ENCODE assay signal across 16 mouse cellular contexts in genomic region chr4:137540356-137540755, GRCm38 (mm10). TPM values are rescaled to one million over a fixed set of nuclear protein-coding genes. Genes with fewer than 3 reads are reported as not detected.
DNase-seq lines count a peak whose midpoint lies in the region; ATAC-seq and TF ChIP-seq lines count a peak whose summit lies in the region.
"Had no signal": no experiment of that assay in that cellular context is flagged by ENCODE, and none has a peak within 500 bp of the region (broad histone marks: within the 10 kb centered on the region; RNA-seq: fewer than 3 reads in every experiment).

No protein-coding gene starts in this region.

- no peak for TF ChIP-seq CTCF in kidney, adult 2 months (conservative IDR thresholded peaks at IDR 0.05; ENCODE audit: insufficient read depth, insufficient read length, low read depth, low read length)
- no peak for TF ChIP-seq CTCF in stomach, postnatal 0 days (IDR thresholded peaks at IDR 0.05; ENCODE audit: low read depth)

- ATAC-seq in neural tube, embryonic 13.5 days (ENCODE audit: low read depth), result no peak
- no peak for ATAC-seq in stomach, postnatal 0 days (ENCODE audit: low FRiP score, low TSS enrichment)
- no peak for ATAC-seq in forebrain, embryonic 14.5 days

- no peak overlapping the region for H3K4me3 ChIP-seq in neural tube, embryonic 13.5 days
- H3K4me3 ChIP-seq in kidney, adult 2 months (ENCODE audit: insufficient read depth, low read depth, low read length), result no peak overlapping the region
- H3K4me3 ChIP-seq in stomach, postnatal 0 days (ENCODE audit: low read depth, low read length), result no peak overlapping the region
- no peak overlapping the region for H3K4me3 ChIP-seq in forebrain, embryonic 14.5 days (ENCODE audit: low read depth, low read length)
- H3K4me3 ChIP-seq: hindbrain, embryonic 13.5 days; liver, embryonic 13.5 days had no signal

- no peaks in the 10 kb centered on the region for H3K4me1 ChIP-seq in neural tube, embryonic 13.5 days (replicated peaks)
- H3K4me1 ChIP-seq in kidney, adult 2 months (ENCODE audit: control insufficient read depth, insufficient read depth, low read length), result no peaks in the 10 kb centered on the region
- no peaks in the 10 kb centered on the region for H3K4me1 ChIP-seq in stomach, postnatal 0 days (replicated peaks; ENCODE audit: control insufficient read depth, insufficient read depth)
- H3K4me1 ChIP-seq in forebrain, embryonic 14.5 days (ENCODE audit: control insufficient read depth, insufficient read depth, low read length), result no peaks in the 10 kb centered on the region
- H3K4me1 ChIP-seq: hindbrain, embryonic 13.5 days; liver, embryonic 13.5 days had no signal

- H3K9ac ChIP-seq in neural tube, embryonic 13.5 days, result peak overlapping the region; percentile 22; the same call in 1 of the 2 replicates
- H3K9ac ChIP-seq in stomach, postnatal 0 days (ENCODE audit: low read length), result no peak overlapping the region
- no peak overlapping the region for H3K9ac ChIP-seq in forebrain, embryonic 14.5 days (ENCODE audit: low read length)
- H3K9ac ChIP-seq: hindbrain, embryonic 13.5 days; liver, embryonic 13.5 days had no signal

- WGBS in neural tube, embryonic 13.5 days, result 72% methylated on average over 14 of the region's 14 CpGs
- WGBS in kidney, adult 2 months, result 48% methylated on average over 14 of the region's 14 CpGs
- WGBS in stomach, postnatal 0 days, result 74% methylated on average over 14 of the region's 14 CpGs
- WGBS in forebrain, embryonic 14.5 days, result 71% methylated on average over 13 of the region's 14 CpGs

- H3K27me3 ChIP-seq in neural tube, embryonic 13.5 days, result no peaks in the 10 kb centered on the region
- no peaks in the 10 kb centered on the region for H3K27me3 ChIP-seq in kidney, adult 2 months (replicated peaks; ENCODE audit: control insufficient read depth, insufficient read depth, low read length)
- H3K27me3 ChIP-seq in stomach, postnatal 0 days (ENCODE audit: control insufficient read depth, insufficient read depth, low read length), result no peaks in the 10 kb centered on the region
- no peaks in the 10 kb centered on the region for H3K27me3 ChIP-seq in forebrain, embryonic 14.5 days (replicated peaks; ENCODE audit: control insufficient read depth, insufficient read depth, low read length)
- H3K27me3 ChIP-seq: hindbrain, embryonic 13.5 days; liver, embryonic 13.5 days had no signal

- H3K27ac ChIP-seq in neural tube, embryonic 13.5 days (replicated peaks), result no peak overlapping the region
- H3K27ac ChIP-seq in kidney, adult 2 months (ENCODE audit: insufficient read depth, low read depth, low read length), result no peak overlapping the region
- no peak overlapping the region for H3K27ac ChIP-seq in stomach, postnatal 0 days (replicated peaks)
- no peak overlapping the region; the same call in 1 of the 2 replicates for H3K27ac ChIP-seq in forebrain, embryonic 14.5 days (ENCODE audit: low read depth, low read length)
- H3K27ac ChIP-seq: hindbrain, embryonic 13.5 days; liver, embryonic 13.5 days had no signal

- TF ChIP-seq POLR2A in kidney, adult 2 months (IDR thresholded peaks at IDR 0.05; ENCODE audit: low read depth, low read length), result no peak

- no peak overlapping the region for H3K4me2 ChIP-seq in neural tube, embryonic 13.5 days
- no peak overlapping the region for H3K4me2 ChIP-seq in stomach, postnatal 0 days (replicated peaks; ENCODE audit: low read depth)
- no peak overlapping the region for H3K4me2 ChIP-seq in forebrain, embryonic 14.5 days (ENCODE audit: low read length)
- H3K4me2 ChIP-seq: hindbrain, embryonic 13.5 days; liver, embryonic 13.5 days; midbrain, embryonic 11.5 days had no signal

- peak; percentile 58 for DNase-seq in adrenal gland, postnatal 14 days
- no peak for DNase-seq in adrenal gland, adult 18-20 months (ENCODE audit: low spot score in 2 of 2)
- DNase-seq in neural tube, embryonic 10.5 days (ENCODE audit: extremely low spot score, low spot score), result no peak
- peak; percentile 91 for DNase-seq in kidney, adult 2 months
- peak; percentile 29 for DNase-seq in stomach, postnatal 0 days (ENCODE audit: low spot score)
- DNase-seq in forebrain, embryonic 14.5 days (ENCODE audit: low spot score), result no peak
- no peak for DNase-seq in left cerebral cortex, postnatal 14 days (ENCODE audit: low spot score in 2 of 2)
- DNase-seq: cerebellum, adult 9-10 months; gastrocnemius, postnatal 10 days; layer of hippocampus, postnatal 36 days; liver, embryonic 13.5 days had no signal

- intact Hi-C loops in left cerebral cortex, postnatal 14 days (cut with DNase I), result no loop called here

- H3K36me3 ChIP-seq in neural tube, embryonic 13.5 days, result peaks cover 16% of the 10 kb centered on the region; the same call in 1 of the 2 replicates
- no peaks in the 10 kb centered on the region for H3K36me3 ChIP-seq in kidney, adult 2 months (ENCODE audit: control insufficient read depth, insufficient read depth, low read length)
- peaks cover 49% of the 10 kb centered on the region for H3K36me3 ChIP-seq in stomach, postnatal 0 days (ENCODE audit: control insufficient read depth, insufficient read depth, low read length)
- H3K36me3 ChIP-seq in forebrain, embryonic 14.5 days (ENCODE audit: control insufficient read depth, insufficient read depth, low read length), result 0 out of 2 replicates have a peak, but pooled peaks cover 5% of the 10 kb centered on the region

- TF ChIP-seq EP300 in stomach, postnatal 0 days (optimal IDR thresholded peaks at IDR 0.05), result no peak

- H3K9me3 ChIP-seq in neural tube, embryonic 13.5 days, result no peaks in the 10 kb centered on the region
- H3K9me3 ChIP-seq in stomach, postnatal 0 days (ENCODE audit: control insufficient read depth, low read length), result no peaks in the 10 kb centered on the region
- H3K9me3 ChIP-seq in forebrain, embryonic 14.5 days (replicated peaks; ENCODE audit: control insufficient read depth, low read length), result no peaks in the 10 kb centered on the region
- H3K9me3 ChIP-seq: hindbrain, embryonic 13.5 days; liver, embryonic 13.5 days had no signal

RNA-seq across cellular contexts. Expression of gene Ldlrad2, which starts 34.0 kb away (rescaled TPM):
- total RNA-seq in adrenal gland, postnatal 14 days (2021), result not detected in 2 replicates
- under 1 TPM in 1 of 2 experiments, not detected in 1; 0.83 TPM for total RNA-seq in adrenal gland, adult 18-20 months (2021)
- not detected in 2 replicates for polyA plus RNA-seq in neural tube, embryonic 13.5 days (2015; fragmentation: Nextera tagmentation; extraction: Ambion mirVana)
- polyA plus RNA-seq in kidney, adult 2 months (2012; rRNA removed), result not detected in 2 replicates
- polyA plus RNA-seq in stomach, postnatal 0 days (2015; fragmentation: Nextera tagmentation; extraction: Ambion mirVana), result not detected in 2 replicates
- not detected in 2 replicates for polyA plus RNA-seq in forebrain, embryonic 14.5 days (2014; fragmentation: Nextera tagmentation; extraction: Ambion mirVana)
- not detected for total RNA-seq in left cerebral cortex, postnatal 14 days (2021)
- total RNA-seq: gastrocnemius, postnatal 10 days; layer of hippocampus, postnatal 36 days had no signal
- polyA plus RNA-seq: C2C12; liver, embryonic 13.5 days; midbrain, embryonic 11.5 days; spleen, adult 2 months had no signal

RNA-seq across cellular contexts. Expression of gene Usp48, which starts 53.2 kb away (rescaled TPM):
- 95.5 and 107 TPM in 2 replicates for total RNA-seq in adrenal gland, postnatal 14 days (2021)
- 100 to 1,000 TPM in 1 of 2 experiments, 10 to 100 TPM in 1; 92.3 to 111 TPM for total RNA-seq in adrenal gland, adult 18-20 months (2021)
- polyA plus RNA-seq in neural tube, embryonic 13.5 days (2015; fragmentation: Nextera tagmentation; extraction: Ambion mirVana), result 69.2 and 78.7 TPM in 2 replicates
- polyA plus RNA-seq in kidney, adult 2 months (2012; rRNA removed), result 38.6 and 39.5 TPM in 2 replicates
- 30.0 and 35.4 TPM in 2 replicates for polyA plus RNA-seq in stomach, postnatal 0 days (2015; fragmentation: Nextera tagmentation; extraction: Ambion mirVana)
- polyA plus RNA-seq in forebrain, embryonic 14.5 days (2014; fragmentation: Nextera tagmentation; extraction: Ambion mirVana), result 52.4 and 68.4 TPM in 2 replicates
- total RNA-seq in left cerebral cortex, postnatal 14 days (2021), result 100 to 1,000 TPM; 105 to 109 TPM

Comparison
In these comparisons a context has a peak if more than half of its experiments do, and no peak if none do; other contexts are left out.
1. DNase-seq: peak in adrenal gland, postnatal 14 days (single experiment), kidney, adult 2 months (single experiment) and stomach, postnatal 0 days (single experiment); none in adrenal gland, adult 18-20 months (0 of 2), neural tube, embryonic 10.5 days (single experiment), forebrain, embryonic 14.5 days (single experiment) and left cerebral cortex, postnatal 14 days (0 of 2).